Mouse (Mus musculus) erythroblast, adult 5-6 weeks (primary cell): ENCODE data around the gene Hoxb5. TPM values are rescaled to one million over a fixed set of nuclear protein-coding genes. Genes with fewer than 3 reads are reported as not detected.

Experiments used
- ATAC-seq: replicated peaks from 2 replicates; pipeline ENCODE4 v1.8.0; 2016; ENCODE audit warnings: moderate number of reproducible peaks, mild to moderate bottlenecking, moderate TSS enrichment, inconsistent platforms; ENCODE audit not compliant: poor library complexity, low FRiP score, severe bottlenecking
- total RNA-seq, 2 experiments: library from RNA; stranded (forward) in 1 of 2; stranded (reverse) in 1 of 2; fragments of 150-400 nt in 1 of 2; fragments of 200-764, 138-1000 nt in 1 of 2; gene quantifications; 2 replicates each; pipeline versions ENCODE4 v1.2.3 to v1.2.4; 2015 to 2017; ENCODE audit warnings: low replicate concordance in 2 of 2

Gene Hoxb5
- total RNA-seq, 2 experiments from 2014 or later, result not detected

DNA sequence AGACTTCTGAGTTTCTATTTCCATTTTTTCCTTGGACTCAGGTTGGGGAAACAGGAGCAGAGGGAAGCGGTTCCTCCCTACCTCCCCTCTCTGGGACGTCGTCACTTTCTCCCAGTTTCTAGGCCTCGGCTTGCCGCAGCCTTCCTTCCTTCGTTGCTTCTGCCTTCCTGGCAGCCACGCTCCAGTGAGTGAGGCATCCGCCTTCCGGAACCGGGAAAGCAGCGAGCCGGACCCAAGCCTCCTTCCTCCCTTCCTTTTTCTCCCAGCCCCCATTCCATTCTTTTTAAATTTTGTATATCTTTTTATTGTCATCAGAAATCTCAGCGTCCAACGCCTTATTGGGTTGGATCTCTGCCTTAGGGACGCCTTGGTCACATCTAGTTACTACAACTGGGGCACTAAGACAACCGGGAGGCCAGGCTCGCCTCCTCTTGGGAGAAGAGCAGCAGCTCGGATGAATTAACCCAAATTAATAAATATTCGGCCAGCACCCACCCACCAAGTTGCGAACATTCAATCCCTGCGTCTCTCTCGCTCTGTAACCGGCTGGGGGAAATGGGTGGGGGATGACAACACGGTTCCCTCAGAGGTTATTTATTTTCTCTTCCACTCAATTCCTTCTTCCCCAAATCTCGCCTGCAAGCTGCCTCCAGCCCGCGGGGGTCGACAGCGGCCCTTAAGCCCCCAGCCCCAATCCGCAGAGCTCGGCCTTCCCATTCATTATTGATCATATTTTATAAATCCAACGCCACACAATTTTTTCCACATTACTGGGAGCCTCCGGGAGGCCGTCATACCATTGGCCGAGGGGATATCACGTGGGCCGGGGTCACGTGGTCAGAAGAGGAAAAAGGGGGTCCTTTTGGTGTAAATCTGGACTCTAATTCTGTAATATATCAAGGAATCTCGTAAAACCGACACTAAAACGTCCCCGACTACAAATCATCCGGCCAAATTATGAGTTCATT is 17.1 kb upstream of the Hoxb5 start, which contains the start of gene Hoxb7:
Gene Hoxb7, plus strand, starts transcription at position 853 of the 968 bp plus-strand sequence.
- no peak for ATAC-seq

DNA sequence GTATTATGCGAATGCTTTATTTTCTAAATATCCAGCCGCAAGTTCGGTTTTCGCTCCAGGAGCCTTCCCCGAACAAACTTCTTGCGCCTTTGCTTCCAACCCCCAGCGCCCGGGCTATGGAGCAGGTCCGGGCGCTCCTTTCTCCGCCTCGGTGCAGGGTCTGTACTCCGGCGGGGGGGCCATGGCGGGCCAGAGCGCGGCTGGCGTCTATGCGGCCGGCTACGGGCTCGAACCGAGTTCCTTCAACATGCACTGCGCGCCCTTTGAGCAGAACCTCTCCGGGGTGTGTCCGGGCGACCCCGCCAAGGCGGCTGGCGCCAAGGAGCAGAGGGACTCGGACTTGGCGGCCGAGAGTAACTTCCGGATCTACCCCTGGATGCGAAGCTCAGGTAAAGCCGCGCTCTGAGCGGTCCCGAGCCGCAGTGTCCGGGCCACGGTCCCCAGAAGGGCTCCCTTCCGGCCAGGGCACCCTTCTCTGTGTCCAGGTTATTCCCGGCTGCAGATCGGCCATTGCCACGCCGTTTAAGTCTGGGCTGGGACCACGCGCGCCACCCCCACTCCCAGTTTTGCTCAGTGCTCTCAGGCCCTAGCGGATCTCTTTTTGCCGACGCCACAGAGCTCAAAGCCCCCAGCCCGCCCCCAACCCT is 16.3 kb upstream of the Hoxb5 start:
- no peak for ATAC-seq

DNA sequence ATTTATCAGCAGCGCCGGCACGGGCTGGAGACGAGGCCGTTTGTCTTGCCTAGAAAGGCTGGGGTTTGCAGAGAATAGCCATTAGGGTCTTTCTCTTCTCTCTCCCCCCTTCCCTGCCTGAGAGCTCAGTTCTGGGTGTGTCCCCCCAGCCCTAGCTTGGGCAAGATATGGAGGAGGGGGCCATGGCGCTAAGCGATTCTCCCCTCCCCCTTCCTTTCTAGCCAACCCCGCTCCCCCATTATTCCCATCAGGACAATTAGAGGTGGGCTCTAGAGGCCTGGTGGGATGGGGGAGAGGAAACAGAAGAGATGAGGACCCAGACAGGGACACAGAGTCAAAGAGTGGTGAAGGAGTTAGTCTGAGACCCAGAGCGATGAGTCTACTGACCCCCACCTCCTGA is 15.7 kb upstream of the Hoxb5 start:
- no peak for ATAC-seq

DNA sequence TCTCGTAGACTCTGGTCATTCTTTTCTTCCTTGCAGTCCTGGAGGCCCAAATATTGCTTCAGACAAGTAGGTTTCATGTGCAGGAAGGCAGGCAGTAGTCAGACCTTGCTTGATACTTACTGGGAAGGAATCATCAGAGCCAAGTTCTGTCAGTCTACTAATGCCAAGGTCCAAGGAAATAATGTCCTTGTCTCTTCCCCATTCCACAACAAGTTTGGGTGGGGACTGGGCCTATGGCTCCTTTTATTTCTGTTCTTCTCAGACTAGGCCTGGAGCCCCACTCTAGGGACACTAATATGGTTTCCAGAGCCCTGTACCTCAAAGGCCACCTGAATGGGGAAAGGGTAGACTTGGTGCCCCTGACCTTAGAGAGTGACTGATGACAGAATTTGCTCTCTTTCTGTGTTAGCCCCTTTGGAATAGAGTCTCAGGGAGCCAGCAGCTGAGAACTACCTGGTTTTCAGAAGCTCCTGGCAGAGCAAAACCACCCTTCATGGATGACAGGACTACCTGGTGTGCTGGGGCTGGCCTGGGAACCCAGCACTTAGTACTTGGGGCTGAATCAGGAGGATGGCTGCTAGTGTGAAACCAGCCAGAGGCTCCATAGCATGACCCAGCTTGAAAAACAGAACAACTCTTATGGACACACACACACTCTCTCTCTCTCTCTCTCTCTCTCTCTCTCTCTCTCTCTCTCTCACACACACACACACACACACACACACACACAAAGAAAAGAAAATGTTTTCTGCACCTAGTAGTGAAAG is 14.5 kb upstream of the Hoxb5 start:
- no peak for ATAC-seq

DNA sequence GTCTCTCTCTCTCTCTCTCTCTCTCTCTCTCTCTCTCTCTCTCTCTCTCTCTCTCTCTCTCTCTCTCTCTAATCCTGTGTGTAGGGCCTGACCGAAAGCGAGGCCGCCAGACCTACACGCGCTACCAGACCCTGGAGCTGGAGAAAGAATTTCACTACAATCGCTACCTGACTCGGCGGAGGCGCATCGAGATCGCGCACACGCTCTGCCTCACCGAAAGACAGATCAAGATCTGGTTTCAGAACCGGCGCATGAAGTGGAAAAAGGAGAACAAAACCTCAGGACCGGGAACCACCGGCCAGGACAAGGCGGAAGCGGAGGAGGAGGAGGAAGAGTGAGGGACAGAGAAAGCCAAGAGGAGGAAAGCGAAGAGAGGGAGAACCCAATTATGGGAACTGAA is 13.8 kb upstream of the Hoxb5 start:
- no peak for ATAC-seq

DNA sequence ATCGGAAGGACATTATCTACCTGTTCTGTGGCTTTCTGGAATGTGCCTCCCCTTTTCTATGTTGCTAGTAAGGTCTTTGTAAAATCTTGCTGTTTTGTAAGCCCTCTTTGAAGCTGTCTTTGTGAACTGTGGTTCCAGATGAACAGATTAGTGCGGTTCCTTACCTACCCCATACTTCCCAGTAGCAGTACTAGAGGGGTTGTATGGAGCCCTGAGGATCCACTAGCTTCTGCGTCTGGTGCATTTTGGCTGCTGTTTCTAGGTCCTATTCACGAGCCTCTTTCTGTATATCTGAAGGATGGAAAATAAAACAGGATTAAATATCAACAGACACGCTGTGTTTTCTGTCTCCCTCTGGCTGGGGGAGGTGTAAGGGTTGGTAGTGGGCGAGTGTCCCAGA is 13.3 kb upstream of the Hoxb5 start:
- ATAC-seq, result no peak

DNA sequence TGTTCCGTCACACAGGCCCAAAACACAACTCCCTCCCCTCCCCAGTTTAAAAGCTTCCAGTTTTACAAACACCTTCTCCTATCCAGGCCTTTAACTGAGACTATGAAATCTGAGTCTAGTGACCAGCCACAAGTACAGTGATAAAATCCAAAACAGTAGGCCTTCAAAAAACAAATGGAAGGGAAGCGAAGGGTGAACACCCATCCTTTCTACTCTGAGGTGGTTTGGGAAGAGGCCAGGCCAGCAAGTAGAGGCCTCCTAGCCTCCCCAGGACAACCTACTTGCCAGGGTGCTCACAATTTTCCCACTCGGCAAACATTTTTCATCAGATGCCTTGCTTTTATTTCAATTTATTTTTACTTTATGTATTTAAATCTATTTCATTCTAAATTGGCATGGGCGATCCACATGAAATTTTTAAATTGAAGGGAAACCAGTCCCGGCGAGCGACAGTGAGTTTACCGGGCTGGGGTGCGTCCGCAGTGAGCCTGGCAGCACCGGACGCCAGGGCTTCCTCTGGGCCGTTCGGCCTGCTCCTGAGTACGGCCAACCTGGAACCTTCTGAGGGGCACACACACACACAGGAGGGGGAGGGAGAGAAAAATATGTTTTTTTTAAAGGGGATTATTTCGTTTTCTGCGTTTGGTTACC is 12.3 kb upstream of the Hoxb5 start:
- ATAC-seq, result no peak

DNA sequence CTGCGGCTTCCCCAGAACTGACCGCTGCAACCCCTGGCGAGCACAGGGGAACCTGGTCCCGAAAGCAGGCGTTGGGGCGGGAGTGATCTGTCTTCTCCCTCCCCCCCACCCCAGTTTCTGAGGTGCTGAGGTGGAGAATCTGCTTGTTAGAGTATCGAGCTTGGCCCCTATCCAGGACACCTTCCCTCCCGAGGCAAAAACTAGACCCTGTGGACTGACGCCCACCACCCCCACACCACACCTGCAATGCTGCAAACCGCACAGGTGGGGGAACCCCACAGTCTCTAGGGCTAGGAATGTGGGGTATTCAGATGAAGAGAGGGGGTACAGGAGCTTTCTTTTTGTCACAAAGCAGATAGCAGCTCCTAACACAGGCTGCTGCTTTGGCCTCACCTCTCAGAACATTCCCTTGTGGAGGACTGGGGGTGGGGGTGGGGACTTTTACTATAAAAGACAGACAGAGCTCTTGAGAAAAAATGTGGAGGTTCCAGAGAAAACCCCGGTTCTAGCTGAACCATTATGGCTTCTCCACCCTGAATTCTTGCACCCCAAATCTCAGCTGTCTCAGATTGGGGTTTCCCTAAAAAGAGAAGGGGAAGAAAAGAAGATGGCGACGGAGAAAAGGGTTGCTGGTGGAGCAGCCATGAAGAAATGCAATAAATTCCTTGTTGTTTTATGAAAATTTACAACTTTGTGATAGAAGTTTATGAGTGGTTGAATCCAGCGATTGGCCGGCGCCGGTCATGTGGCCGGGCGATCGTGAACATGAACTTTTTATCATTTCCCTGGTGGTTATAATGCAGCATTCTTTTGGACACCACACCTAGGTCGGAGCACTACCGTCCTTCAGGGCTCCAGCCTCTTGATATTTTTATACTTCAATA is 11.2 kb upstream of the Hoxb5 start, which contains the start of gene Hoxb6:
Gene Hoxb6, plus strand, starts transcription at position 796 of the 884 bp plus-strand sequence.
- ATAC-seq, result no peak

DNA sequence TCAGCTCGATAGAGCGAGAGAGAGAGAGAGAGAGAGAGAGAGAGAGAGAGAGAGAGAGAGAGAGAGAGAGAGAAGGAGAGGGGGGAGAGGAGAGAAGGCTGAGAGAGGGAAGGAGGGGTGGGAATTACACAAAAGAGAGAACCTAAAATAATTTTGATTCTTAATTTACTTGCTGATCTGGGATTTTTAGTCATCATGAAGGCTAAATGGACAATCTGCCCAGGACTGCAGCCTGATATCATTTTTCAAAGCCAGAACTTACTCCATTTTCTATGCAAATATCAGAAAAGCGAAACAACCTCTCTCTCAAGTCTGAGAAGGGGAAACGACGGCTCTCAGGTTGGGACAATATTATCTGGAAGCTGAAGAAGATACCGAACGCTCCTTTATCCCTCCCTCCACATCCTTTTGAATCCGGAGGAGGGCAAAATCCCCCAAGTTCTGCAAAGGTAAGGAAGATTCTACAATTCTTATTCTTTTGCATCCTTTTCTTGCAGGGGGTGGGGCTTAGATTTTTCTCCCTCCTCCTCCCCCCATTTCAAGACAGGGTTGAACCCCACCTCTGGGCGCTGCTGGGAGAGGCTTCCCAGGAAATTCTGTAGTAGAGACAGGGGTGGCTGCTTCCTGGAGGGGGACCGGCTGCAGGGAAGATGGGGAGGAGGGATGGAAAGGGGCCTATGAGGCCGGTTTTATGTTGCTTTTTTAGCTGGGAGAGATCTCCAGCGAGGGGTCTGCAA is 10.4 kb upstream of the Hoxb5 start:
- ATAC-seq, result no peak

DNA sequence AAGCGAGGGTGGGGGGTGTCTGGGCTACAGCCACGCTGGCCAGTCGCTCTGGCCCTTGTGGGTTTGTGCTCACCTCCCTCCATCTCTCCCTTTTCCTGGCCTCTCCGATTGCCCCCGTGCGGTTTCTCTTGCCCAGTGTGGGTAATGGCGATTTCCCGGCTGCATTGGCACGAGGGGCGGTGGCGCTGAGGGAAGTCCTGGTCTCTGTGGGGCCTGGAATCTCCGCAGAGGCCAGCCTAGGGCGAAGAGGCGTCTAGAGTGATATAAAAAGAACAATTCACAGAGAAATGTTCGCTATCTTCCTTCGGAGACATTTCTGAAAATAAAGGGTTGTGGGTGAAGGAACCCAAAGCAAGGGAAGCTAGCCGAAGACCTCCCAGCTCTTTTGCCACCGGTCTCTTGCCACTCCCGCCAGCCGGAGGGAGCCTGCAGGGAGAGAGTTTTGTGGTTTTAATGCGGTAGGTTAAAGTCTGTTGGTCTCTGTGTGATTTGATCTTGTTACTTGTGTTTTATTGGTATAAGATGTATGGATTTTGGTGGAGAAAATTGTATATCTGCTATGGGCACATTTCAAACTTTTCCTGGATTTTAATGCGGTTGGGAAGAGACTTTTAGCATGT is 9.7 kb upstream of the Hoxb5 start:
- ATAC-seq, result no peak

DNA sequence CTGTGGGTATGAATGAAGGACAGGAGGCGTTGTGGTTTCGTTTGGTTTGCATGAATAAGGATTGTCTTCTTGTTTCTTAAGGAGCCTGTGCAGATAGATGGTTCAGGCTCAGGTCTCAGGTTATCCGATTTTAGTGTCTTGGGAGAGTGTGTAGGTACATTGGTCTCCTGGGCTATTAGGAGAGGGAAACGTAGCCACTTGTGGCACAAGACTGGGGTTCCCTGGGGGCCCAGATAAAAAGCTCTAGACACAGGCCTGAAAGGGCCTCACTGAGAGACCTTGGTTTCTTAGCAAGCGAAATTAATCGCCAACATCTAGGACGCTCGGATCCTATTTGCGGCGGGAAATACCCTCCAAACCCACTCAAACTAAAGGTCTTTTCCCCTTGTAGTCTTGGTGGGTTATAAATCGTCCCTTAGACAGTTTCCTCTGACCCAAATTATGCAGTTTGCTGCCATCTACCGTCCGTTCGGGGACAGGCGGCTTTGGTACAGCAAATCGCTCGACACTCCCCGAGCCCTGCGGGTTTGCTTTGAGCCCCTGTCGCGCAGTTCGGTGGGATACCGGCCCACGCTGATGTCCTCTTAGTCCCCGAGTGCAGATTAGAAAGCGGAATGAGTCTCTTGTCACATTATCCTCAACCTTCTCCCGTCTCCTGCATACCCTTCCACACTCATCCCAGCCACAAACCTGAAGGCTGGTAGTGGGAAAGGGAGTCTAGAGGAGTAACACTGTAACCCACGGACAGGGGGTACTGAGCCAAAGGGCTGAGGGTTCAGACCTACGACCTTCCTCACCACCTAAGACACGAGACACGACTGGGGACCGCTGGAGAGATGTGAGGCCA is 8.7 kb upstream of the Hoxb5 start:
- ATAC-seq, result no peak

DNA sequence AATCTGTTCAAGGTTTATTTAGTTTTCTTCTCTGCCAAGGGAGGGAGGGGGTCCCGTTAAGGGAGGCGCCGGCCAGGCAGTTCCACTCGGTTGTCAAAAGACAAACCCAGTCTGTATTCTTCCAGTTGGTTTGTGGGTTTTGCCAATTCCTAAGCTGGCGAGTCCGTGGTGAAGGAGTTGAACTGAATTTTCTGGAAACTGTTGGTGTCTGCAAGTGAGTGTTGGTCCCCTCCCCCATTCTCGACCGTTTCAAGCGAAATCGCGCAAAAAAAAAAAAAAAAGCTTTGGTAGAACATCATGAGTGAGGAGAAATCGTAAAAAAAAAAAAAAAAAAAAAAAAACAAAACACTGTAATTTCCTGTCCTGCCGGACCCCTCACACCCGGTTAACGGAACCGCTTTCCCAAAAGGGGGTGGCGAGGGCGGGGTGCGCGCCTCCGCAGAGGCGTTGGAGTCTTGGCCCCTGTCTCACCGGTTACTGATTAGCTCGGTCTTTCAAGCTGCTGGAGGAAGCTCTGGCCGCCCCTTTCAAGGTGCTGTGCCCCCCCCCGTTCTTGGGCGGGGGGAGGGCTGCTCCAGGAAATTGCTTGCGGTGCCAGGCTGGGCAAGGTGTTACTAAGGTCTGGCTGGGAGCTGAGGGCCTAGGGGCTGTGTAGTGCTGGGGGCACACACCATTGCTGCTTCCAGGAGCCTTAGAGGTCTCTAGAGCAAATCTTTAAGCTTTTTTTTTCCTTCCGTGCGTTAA is 7.9 kb upstream of the Hoxb5 start:
- no peak for ATAC-seq

DNA sequence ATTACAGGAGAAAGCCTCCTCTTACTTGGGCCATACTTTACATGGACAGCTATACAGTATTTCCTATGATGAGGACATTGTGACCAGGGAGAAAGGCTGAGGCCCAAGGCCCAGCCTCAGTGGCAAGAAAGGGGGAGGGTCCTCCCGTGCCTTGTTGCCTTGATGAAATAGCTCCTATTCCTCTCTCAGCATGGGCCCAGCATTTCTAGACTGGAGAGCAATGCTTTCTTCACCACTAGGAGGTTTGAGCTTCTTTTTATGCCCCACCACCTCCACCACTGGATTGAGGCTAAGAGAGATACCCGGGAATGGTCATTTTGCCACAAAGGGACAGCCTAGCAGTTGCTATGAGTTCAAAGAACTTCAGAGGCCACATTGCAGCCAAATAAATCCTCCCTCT is 6.1 kb upstream of the Hoxb5 start:
- no peak for ATAC-seq

DNA sequence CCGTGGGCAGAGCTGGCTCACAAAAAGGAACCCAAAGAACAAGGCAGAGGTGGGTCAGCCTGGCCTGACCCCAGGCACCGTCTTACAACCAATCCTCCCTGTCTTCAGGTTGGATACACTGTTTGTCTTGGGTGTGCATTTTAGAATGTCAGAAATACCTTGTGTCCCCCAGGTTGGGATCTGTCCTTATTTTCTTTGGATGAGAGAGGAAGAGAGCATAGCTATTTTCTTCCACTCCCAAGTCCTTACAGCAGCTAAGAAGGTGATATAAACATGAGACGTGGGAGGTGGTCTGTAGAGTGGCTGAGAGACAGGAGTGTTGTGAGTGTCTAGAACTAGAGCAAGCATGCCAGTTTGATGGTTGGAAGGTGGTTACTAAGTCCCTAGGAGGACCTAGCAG is 5.7 kb upstream of the Hoxb5 start:
- ATAC-seq, result no peak

DNA sequence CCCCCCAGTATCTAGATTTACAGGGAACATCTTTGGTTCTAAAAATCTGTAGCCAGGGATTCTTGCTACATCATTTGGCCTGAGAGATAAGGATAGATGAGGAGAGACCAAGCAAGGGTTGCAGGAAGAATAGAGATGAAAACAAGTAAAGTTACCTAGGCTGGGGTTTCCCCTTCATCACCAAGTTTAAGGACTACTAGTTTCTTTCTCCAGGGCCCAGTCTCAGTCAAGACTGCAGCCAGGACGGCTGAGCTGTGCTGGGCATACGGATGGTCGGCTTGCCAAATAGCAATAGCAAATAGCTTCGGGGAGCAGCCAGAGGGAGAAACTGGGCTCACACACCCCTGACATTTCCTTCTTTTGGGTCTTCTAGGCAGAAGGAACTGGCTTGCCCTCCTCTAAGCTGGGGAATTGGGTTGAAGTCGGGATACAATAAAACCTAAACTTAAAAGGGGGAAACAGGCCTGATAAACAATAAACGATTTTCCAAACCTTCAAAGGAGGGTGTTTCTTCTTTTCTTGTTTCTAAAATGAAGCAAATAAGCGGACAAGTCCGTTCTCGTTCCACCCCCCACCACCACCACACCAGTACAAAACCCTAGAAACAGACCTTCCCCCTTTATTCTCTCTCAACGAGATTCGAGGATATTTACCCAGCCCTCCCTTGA is 5.0 kb upstream of the Hoxb5 start:
- no peak for ATAC-seq
